Mouse (Mus musculus) embryo, embryonic 10 days (tissue): ENCODE results near the gene Pgc.
A peak's percentile ranks its signal among the peaks of the same experiment; 100 is the strongest.

Source experiments
- DNase-seq: peaks from one replicate; pipeline ENCODE4 v3.0.0-alpha.2; 2015; ENCODE audit warnings: low spot score

Pgc gene

GRCm38 (mm10) chr17:47726566-47726965, at the start of gene Pgc:
Gene Pgc, plus strand, starts transcription at chr17:47726842.
- no peak for DNase-seq

- no peak for DNase-seq
Observed at GRCm38 (mm10) chr17:47678238-47678637, 48.4 kb upstream of the Pgc start.

- no peak for DNase-seq
Observed at GRCm38 (mm10) chr17:47678702-47679101, 47.9 kb upstream of the Pgc start.

GRCm38 (mm10) chr17:47682836-47683235, 43.8 kb upstream of the Pgc start:
- no peak for DNase-seq

GRCm38 (mm10) chr17:47687409-47688343, 39.0 kb upstream of the Pgc start:
- DNase-seq: peak; percentile 100

GRCm38 (mm10) chr17:47688344-47688607, 38.4 kb upstream of the Pgc start, which contains the start of gene Tomm6:
Gene Tomm6, minus strand, starts transcription at chr17:47688386.
- DNase-seq: no peak

GRCm38 (mm10) chr17:47688608-47689575, 37.8 kb upstream of the Pgc start, which contains the start of gene Frs3:
Gene Frs3, plus strand, starts transcription at chr17:47689030.
- DNase-seq: peak; percentile 73

- DNase-seq: no peak
Observed at GRCm38 (mm10) chr17:47689894-47690293, 36.7 kb upstream of the Pgc start.

- no peak for DNase-seq
Observed at GRCm38 (mm10) chr17:47691650-47692049, 35.0 kb upstream of the Pgc start.

GRCm38 (mm10) chr17:47693671-47694441, 32.8 kb upstream of the Pgc start:
- DNase-seq: no peak

GRCm38 (mm10) chr17:47694442-47694502, 32.4 kb upstream of the Pgc start, which contains the start of gene Gm21981:
Gene Gm21981, minus strand, starts transcription at chr17:47694455.
- no peak for DNase-seq

GRCm38 (mm10) chr17:47694503-47695336, 31.9 kb upstream of the Pgc start, which contains the start of gene Prickle4:
Gene Prickle4, minus strand, starts transcription at chr17:47694736.
- peak; percentile 96 for DNase-seq

GRCm38 (mm10) chr17:47695337-47695710, 31.3 kb upstream of the Pgc start:
- peak; percentile 37 for DNase-seq

- DNase-seq: no peak
Observed at GRCm38 (mm10) chr17:47698156-47698555, 28.5 kb upstream of the Pgc start.

- no peak for DNase-seq
Observed at GRCm38 (mm10) chr17:47699055-47699454, 27.6 kb upstream of the Pgc start.

- DNase-seq: no peak
Observed at GRCm38 (mm10) chr17:47701793-47702192, 24.8 kb upstream of the Pgc start.

- DNase-seq: no peak
Observed at GRCm38 (mm10) chr17:47702548-47703345, 23.9 kb upstream of the Pgc start.

- DNase-seq: peak; percentile 33
Observed at GRCm38 (mm10) chr17:47703556-47703955, 23.1 kb upstream of the Pgc start.

- DNase-seq: no peak
Observed at GRCm38 (mm10) chr17:47704692-47705091, 21.9 kb upstream of the Pgc start.

- DNase-seq: no peak
Observed at GRCm38 (mm10) chr17:47706196-47706595, 20.4 kb upstream of the Pgc start.

- no peak for DNase-seq
Observed at GRCm38 (mm10) chr17:47707961-47708360, 18.7 kb upstream of the Pgc start.
